Comparison of ENCODE assay signal across 10 mouse cellular contexts in genomic region chr15:31381936-31382468, GRCm38 (mm10). TPM values are rescaled to one million over a fixed set of nuclear protein-coding genes. Genes with fewer than 3 reads are reported as not detected.
DNase-seq lines count a peak whose midpoint lies in the region; ATAC-seq and TF ChIP-seq lines count a peak whose summit lies in the region.
"Had no signal": no experiment of that assay in that cellular context is flagged by ENCODE, and none has a peak within 500 bp of the region (broad histone marks: within the 10 kb centered on the region; RNA-seq: fewer than 3 reads in every experiment).

No protein-coding gene starts in this region.

- peak overlapping the region; percentile 67 for H3K27ac ChIP-seq in cortical plate, adult 2 months (ENCODE audit: insufficient read depth, low read length)
- H3K27ac ChIP-seq in intestine, postnatal 0 days (ENCODE audit: low read depth, low read length), result no peak overlapping the region
- H3K27ac ChIP-seq in thymus, adult 2 months (ENCODE audit: control insufficient read depth, insufficient read depth, low read length), result no peak overlapping the region
- H3K27ac ChIP-seq: macrophage had no signal

- H3K4me2 ChIP-seq in intestine, postnatal 0 days (replicated peaks; ENCODE audit: low read depth), result no peak overlapping the region

- no peak for TF ChIP-seq POLR2A in cortical plate, adult 2 months (IDR thresholded peaks at IDR 0.05; ENCODE audit: extremely low read depth, insufficient read depth, low read length)
- no peak for TF ChIP-seq POLR2A in thymus, adult 2 months (IDR thresholded peaks at IDR 0.05; ENCODE audit: control insufficient read depth, extremely low read depth, insufficient read depth, low read length, poor library complexity)

- no peaks in the 10 kb centered on the region for H3K9me3 ChIP-seq in intestine, postnatal 0 days (ENCODE audit: control insufficient read depth)

- DNase-seq in heart, adult 11 months, result peak; percentile 97
- DNase-seq in heart, postnatal 36 days, result no peak
- DNase-seq in lung, postnatal 14 days, result peak; percentile 18
- no peak for DNase-seq in thymus, adult 2 months
- no peak for DNase-seq in right cerebral cortex, adult 2 months (ENCODE audit: low spot score in 2 of 2)
- DNase-seq: cerebellum, adult 11-12 months had no signal

- H3K4me3 ChIP-seq in cortical plate, adult 2 months (ENCODE audit: insufficient read depth, low read length), result no peak overlapping the region
- H3K4me3 ChIP-seq in intestine, postnatal 0 days (ENCODE audit: low read depth, low read length), result no peak overlapping the region
- no peak overlapping the region for H3K4me3 ChIP-seq in thymus, adult 2 months (ENCODE audit: control insufficient read depth, insufficient read depth, low read length)

- 28% methylated on average over 11 of the region's 11 CpGs for WGBS in intestine, postnatal 0 days
- 93% methylated on average over 11 of the region's 11 CpGs for WGBS in thymus, adult 2 months

- no peaks in the 10 kb centered on the region for H3K27me3 ChIP-seq in intestine, postnatal 0 days (replicated peaks; ENCODE audit: control insufficient read depth, insufficient read depth, low read length)
- no peaks in the 10 kb centered on the region for H3K27me3 ChIP-seq in thymus, adult 2 months (ENCODE audit: control insufficient read depth, insufficient read depth, low read length)

- ATAC-seq in intestine, postnatal 0 days, result peak; percentile 33; the same call in 1 of the 2 replicates
- ATAC-seq in activated CD4-positive, CD25-positive, alpha-beta regulatory T cell, adult 4 months, result no peak

- no peak for TF ChIP-seq CTCF in cortical plate, adult 2 months (IDR thresholded peaks at IDR 0.05; ENCODE audit: extremely low read depth, insufficient read depth, low read length)
- no peak for TF ChIP-seq CTCF in intestine, postnatal 0 days (IDR thresholded peaks at IDR 0.05; ENCODE audit: low read depth)
- TF ChIP-seq CTCF in thymus, adult 2 months (IDR thresholded peaks at IDR 0.05; ENCODE audit: borderline replicate concordance, control insufficient read depth, extremely low read depth, insufficient read depth, low read length, poor library complexity), result no peak

- no peak overlapping the region for H3K9ac ChIP-seq in intestine, postnatal 0 days (ENCODE audit: low read depth, low read length)

- peaks cover 6% of the 10 kb centered on the region for H3K4me1 ChIP-seq in cortical plate, adult 2 months (ENCODE audit: control insufficient read depth, insufficient read depth, low read length)
- H3K4me1 ChIP-seq in intestine, postnatal 0 days (replicated peaks; ENCODE audit: control insufficient read depth, insufficient read depth, low read length), result no peaks in the 10 kb centered on the region
- no peaks in the 10 kb centered on the region for H3K4me1 ChIP-seq in thymus, adult 2 months (replicated peaks; ENCODE audit: control insufficient read depth, insufficient read depth, low read length)

- intact Hi-C loops in heart, postnatal 36 days (cut with DNase I), result no loop called here

- H3K36me3 ChIP-seq in intestine, postnatal 0 days (ENCODE audit: control insufficient read depth, insufficient read depth), result no peaks in the 10 kb centered on the region
- no peaks in the 10 kb centered on the region for H3K36me3 ChIP-seq in thymus, adult 2 months (ENCODE audit: control insufficient read depth, insufficient read depth, low read length)

RNA-seq across cellular contexts. Expression of gene Ankrd33b, which starts 14.5 kb away (rescaled TPM):
- total RNA-seq in heart, postnatal 36 days (2021), result 10 to 100 TPM; 22.9 to 32.0 TPM
- polyA plus RNA-seq in cortical plate, adult 2 months (2012; rRNA removed), result 33.9 and 34.5 TPM in 2 replicates
- polyA plus RNA-seq in intestine, postnatal 0 days (2015; fragmentation: Nextera tagmentation; extraction: Ambion mirVana), result 0.25 and 0.29 TPM in 2 replicates
- polyA plus RNA-seq in thymus, adult 2 months (2012; rRNA removed), result 6.9 and 7.6 TPM in 2 replicates
- polyA plus RNA-seq in activated CD4-positive, CD25-positive, alpha-beta regulatory T cell, adult 4 months (2017; shearing (Covaris generic)), result under 1 TPM in 1 of 2 experiments, not detected in 1; 0.71 TPM

Comparison
In these comparisons a context has a peak if more than half of its experiments do, and no peak if none do; other contexts are left out.
1. DNase-seq: peak in heart, adult 11 months (single experiment) and lung, postnatal 14 days (single experiment); none in heart, postnatal 36 days (0 of 2), thymus, adult 2 months (single experiment) and right cerebral cortex, adult 2 months (0 of 2).